Mouse (Mus musculus): ENCODE measurements around the gene Gm28042. TPM values are rescaled to one million over a fixed set of nuclear protein-coding genes. Genes with fewer than 3 reads are reported as not detected.

Gene Gm28042
- polyA plus RNA-seq, 2 experiments, result 1.6 TPM; not detected in 1

DNA sequence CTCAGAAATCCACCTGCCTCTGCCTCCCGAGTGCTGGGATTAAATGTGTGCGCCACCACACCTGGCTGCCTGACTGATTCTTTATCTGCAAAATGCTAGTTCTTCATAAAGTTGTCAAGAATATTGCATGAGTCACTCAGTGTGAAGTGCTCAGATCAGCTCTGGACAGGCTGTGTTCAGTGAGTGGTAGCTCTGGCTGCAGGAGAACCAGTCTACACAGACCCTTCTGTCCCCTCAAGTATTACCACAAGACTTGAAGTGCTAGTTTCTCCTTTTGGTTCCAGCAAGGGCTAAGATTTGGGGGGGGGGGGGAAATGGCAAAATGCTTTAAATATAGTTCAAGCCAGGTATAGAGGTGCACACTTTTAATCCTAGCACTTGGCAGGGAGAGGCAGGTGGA lies 39.9 kb upstream of the Gm28042 start:
- H3K36me3 ChIP-seq (replicated peaks; ENCODE audit: control insufficient read depth, insufficient read depth, low read depth), result no peaks in the 10 kb centered on the region
- H3K9ac ChIP-seq (replicated peaks), result no peak overlapping the region
- no peak overlapping the region for H3K4me2 ChIP-seq (ENCODE audit: low read depth)
- no peaks in the 10 kb centered on the region; a peak in 1 of 4 replicates for H3K4me1 ChIP-seq (replicated peaks; ENCODE audit: control insufficient read depth in 2 of 2, insufficient read depth in 2 of 2, low read length in 1 of 2)
- H3K9me3 ChIP-seq (ENCODE audit: control insufficient read depth, low read length), result no peaks in the 10 kb centered on the region
- no peak for TF ChIP-seq CTCF (IDR thresholded peaks at IDR 0.05; ENCODE audit: low read depth)
- TF ChIP-seq EP300 (IDR thresholded peaks at IDR 0.05; ENCODE audit: low read depth), result no peak
- no peaks in the 10 kb centered on the region for H3K27me3 ChIP-seq (ENCODE audit: control insufficient read depth, insufficient read depth, low read length)
- DNase-seq (ENCODE audit: low read depth in 3 of 3, low spot score in 3 of 3), result no peak
- ATAC-seq (ENCODE audit: insufficient read depth), result no peak
- WGBS (ENCODE audit: insufficient replicate concordance), result 80% methylated on average over 2 of the region's 2 CpGs
- H3K4me3 ChIP-seq (ENCODE audit: insufficient read depth in 1 of 2, low read depth in 2 of 2, low read length in 2 of 2), result no peak overlapping the region
- no peak overlapping the region for H3K27ac ChIP-seq

- Histone ChIP-seq H3K36me3 (replicated peaks; ENCODE audit: control insufficient read depth, insufficient read depth, low read depth) (no peaks in the 10 kb centered on the region), H3K4me3 (ENCODE audit: insufficient read depth in 1 of 2, low read depth in 2 of 2, low read length in 2 of 2) (no peak overlapping the region), H3K9ac (replicated peaks) (no peak overlapping the region), H3K9me3 (ENCODE audit: control insufficient read depth, low read length) (no peaks in the 10 kb centered on the region), H3K4me2 (ENCODE audit: low read depth) (no peak overlapping the region), H3K27me3 (ENCODE audit: control insufficient read depth, insufficient read depth, low read length) (no peaks in the 10 kb centered on the region), H3K4me1 (replicated peaks; ENCODE audit: control insufficient read depth in 2 of 2, insufficient read depth in 2 of 2, low read length in 1 of 2) (no peaks in the 10 kb centered on the region; a peak in 1 of 4 replicates), H3K27ac (no peak overlapping the region)
- TF ChIP-seq EP300 (IDR thresholded peaks at IDR 0.05; ENCODE audit: low read depth) (no peak), CTCF (IDR thresholded peaks at IDR 0.05; ENCODE audit: low read depth) (no peak)
- DNase-seq (ENCODE audit: low read depth in 3 of 3, low spot score in 3 of 3) (no peak), ATAC-seq (ENCODE audit: insufficient read depth) (no peak)
- 54% methylated on average over 4 of the region's 4 CpGs for WGBS (ENCODE audit: insufficient replicate concordance)
Measured at GRCm38 (mm10) chr2:119988952-119989351, 38.3 kb upstream of the Gm28042 start.

DNA sequence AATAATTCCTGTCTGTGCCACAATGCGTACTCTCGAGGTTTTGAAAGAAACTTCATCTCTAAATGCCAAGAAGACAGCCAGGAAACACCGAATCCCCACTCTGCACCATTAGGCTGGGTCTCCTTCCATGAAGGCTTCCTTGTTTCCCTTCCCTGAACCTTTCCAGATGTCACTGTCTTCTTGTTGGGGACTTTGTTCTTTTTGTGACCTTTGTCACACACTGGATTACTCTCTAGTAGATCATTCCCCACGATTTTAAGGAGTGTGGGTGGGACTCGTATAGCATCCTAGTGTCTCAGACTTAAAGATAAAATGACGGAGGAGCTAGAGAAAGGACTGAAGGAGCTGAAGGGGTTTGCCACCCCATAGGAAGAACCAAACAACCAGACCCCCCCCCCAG lies 36.4 kb upstream of the Gm28042 start:
- H3K9me3 ChIP-seq (ENCODE audit: control insufficient read depth, low read length), result no peaks in the 10 kb centered on the region
- ATAC-seq (ENCODE audit: insufficient read depth) (no peak), DNase-seq (ENCODE audit: low read depth in 3 of 3, low spot score in 3 of 3) (no peak)
- no peak overlapping the region for H3K4me3 ChIP-seq (ENCODE audit: insufficient read depth in 1 of 2, low read depth in 2 of 2, low read length in 2 of 2)
- no peak overlapping the region for H3K27ac ChIP-seq
- H3K36me3 ChIP-seq (replicated peaks; ENCODE audit: control insufficient read depth, insufficient read depth, low read depth), result no peaks in the 10 kb centered on the region
- no peaks in the 10 kb centered on the region for H3K27me3 ChIP-seq (ENCODE audit: control insufficient read depth, insufficient read depth, low read length)
- H3K9ac ChIP-seq (replicated peaks), result no peak overlapping the region
- no peak for TF ChIP-seq CTCF (IDR thresholded peaks at IDR 0.05; ENCODE audit: low read depth)
- 66% methylated on average over 6 of the region's 6 CpGs for WGBS (ENCODE audit: insufficient replicate concordance)
- H3K4me1 ChIP-seq (replicated peaks; ENCODE audit: control insufficient read depth in 2 of 2, insufficient read depth in 2 of 2, low read length in 1 of 2), result no peaks in the 10 kb centered on the region; a peak in 1 of 4 replicates
- H3K4me2 ChIP-seq (ENCODE audit: low read depth), result no peak overlapping the region

GRCm38 (mm10) chr2:119992349-119992748 lies 34.9 kb upstream of the Gm28042 start:
- no peak overlapping the region for H3K4me2 ChIP-seq (ENCODE audit: low read depth)
- H3K36me3 ChIP-seq (replicated peaks; ENCODE audit: control insufficient read depth, insufficient read depth, low read depth), result no peaks in the 10 kb centered on the region
- 70% methylated on average over 2 of the region's 2 CpGs for WGBS (ENCODE audit: insufficient replicate concordance)
- DNase-seq (ENCODE audit: low read depth in 3 of 3, low spot score in 3 of 3) (no peak), ATAC-seq (ENCODE audit: insufficient read depth) (no peak)
- H3K4me3 ChIP-seq (ENCODE audit: insufficient read depth in 1 of 2, low read depth in 2 of 2, low read length in 2 of 2), result no peak overlapping the region
- TF ChIP-seq EP300 (IDR thresholded peaks at IDR 0.05; ENCODE audit: low read depth) (no peak), CTCF (IDR thresholded peaks at IDR 0.05; ENCODE audit: low read depth) (no peak)
- H3K9ac ChIP-seq (replicated peaks), result no peak overlapping the region
- H3K4me1 ChIP-seq (replicated peaks; ENCODE audit: control insufficient read depth in 2 of 2, insufficient read depth in 2 of 2, low read length in 1 of 2), result no peaks in the 10 kb centered on the region
- no peaks in the 10 kb centered on the region for H3K27me3 ChIP-seq (ENCODE audit: control insufficient read depth, insufficient read depth, low read length)
- no peak overlapping the region for H3K27ac ChIP-seq
- no peaks in the 10 kb centered on the region for H3K9me3 ChIP-seq (ENCODE audit: control insufficient read depth, low read length)

GRCm38 (mm10) chr2:119993515-119993914 lies 33.8 kb upstream of the Gm28042 start:
- Histone ChIP-seq H3K27me3 (ENCODE audit: control insufficient read depth, insufficient read depth, low read length) (no peaks in the 10 kb centered on the region), H3K9ac (replicated peaks) (no peak overlapping the region), H3K36me3 (replicated peaks; ENCODE audit: control insufficient read depth, insufficient read depth, low read depth) (no peaks in the 10 kb centered on the region), H3K27ac (no peak overlapping the region), H3K9me3 (ENCODE audit: control insufficient read depth, low read length) (no peaks in the 10 kb centered on the region), H3K4me3 (ENCODE audit: insufficient read depth in 1 of 2, low read depth in 2 of 2, low read length in 2 of 2) (no peak overlapping the region), H3K4me1 (replicated peaks; ENCODE audit: control insufficient read depth in 2 of 2, insufficient read depth in 2 of 2, low read length in 1 of 2) (no peaks in the 10 kb centered on the region), H3K4me2 (ENCODE audit: low read depth) (no peak overlapping the region)
- 51% methylated on average over 2 of the region's 2 CpGs for WGBS (ENCODE audit: insufficient replicate concordance)
- DNase-seq (ENCODE audit: low read depth in 3 of 3, low spot score in 3 of 3) (no peak), ATAC-seq (ENCODE audit: insufficient read depth) (no peak)
- TF ChIP-seq EP300 (IDR thresholded peaks at IDR 0.05; ENCODE audit: low read depth), result no peak
- no peak for TF ChIP-seq CTCF (IDR thresholded peaks at IDR 0.05; ENCODE audit: low read depth)

All from liver, embryonic 14.5 days (tissue).